Mouse (Mus musculus) mature B cell (primary cell): Measurements from ENCODE around the gene Gm10961.

Experiments used
- in situ Hi-C: fragments of 300-500 bp; cut with MboI; formaldehyde crosslinking; loops from 2 replicates; pipeline ENCODE4 v1.14.3; 2019

Gm10961 gene

GRCm38 (mm10) chr3:107630682-107631522 lies at the start of gene Gm10961:
TSS of gene Gm10961 (plus strand) at chr3:107631322.
- in situ Hi-C loops, result no loop called here

DNA sequence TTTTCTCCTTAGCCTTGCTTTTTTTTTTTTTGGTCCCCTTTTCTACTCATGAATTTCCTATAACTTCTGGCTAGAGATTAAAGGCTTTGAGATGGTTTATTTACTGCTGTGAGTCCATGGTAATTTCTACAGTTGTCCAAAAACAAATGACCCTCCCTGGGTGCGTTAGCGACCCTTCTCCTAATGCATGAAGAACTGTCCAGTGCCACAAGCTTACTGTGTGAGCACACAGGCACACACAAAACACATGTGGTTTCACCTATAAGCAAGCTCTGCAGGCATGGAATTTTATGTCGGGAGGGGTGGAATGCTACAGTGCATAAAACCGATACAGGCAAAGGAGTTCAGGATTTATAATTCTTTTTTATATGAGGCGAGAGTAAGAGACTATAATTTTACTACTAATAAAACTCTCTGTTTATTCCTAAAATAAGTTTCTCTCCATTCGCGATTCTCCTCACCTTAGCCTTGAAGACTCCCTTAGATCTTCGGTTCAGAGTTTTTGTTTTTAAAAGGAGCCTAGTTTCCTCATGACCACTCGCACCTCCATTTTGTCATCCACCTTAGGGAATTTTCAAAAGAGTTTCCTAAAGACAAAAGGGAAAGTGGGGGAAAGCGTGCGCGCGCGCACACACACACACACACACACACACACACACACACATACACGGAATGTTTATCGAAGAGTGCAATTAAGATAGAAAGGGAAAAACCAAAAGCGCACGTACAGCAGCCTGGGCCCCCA lies 48.8 kb upstream of the Gm10961 start:
- in situ Hi-C loops, result no loop called here

DNA sequence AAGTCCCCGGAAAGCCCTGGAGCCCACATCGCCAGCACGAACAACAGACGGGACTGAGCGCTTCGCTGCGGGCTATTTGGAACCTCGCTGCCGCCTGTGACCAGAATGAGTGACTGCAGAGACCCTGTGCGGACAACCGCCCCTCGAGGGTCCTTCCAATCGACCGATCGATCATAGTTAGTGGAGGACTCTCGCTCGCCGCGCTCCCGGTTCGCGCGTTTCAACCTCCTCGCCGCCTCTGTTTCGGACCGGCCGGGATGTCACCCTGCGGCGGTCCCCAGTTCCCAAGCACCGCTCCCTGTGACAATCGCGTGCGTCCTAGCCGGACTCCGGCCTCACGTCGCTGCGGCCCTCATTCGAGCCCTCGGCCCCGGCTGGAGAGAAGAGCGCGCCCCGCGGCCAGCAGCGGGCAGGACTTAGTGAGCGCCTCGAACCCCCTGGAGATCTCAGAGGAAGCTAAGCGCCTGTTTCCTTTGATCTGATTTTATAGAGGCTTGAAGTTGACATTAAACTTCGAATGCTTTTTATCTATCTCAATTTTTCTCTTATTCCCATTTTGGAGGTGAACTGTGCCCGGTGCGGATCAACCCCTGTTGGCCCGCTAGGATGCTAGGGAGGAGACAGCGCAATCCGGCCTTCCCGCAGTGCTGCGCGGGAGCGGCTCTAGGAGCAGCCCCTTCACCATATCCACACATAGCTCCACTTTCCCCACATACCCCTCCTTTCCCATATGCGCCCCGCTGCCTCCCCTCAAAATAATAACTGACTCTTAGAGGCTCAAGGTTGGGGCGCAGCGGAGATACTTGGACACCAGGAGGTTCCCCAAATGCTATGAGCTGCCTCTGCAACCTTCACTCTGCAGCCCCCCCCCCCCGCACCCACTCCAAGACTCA lies 48.0 kb upstream of the Gm10961 start:
- in situ Hi-C loops, result no loop called here

- in situ Hi-C loops, result no loop called here
These were observed 47.2 kb upstream of the Gm10961 start for GRCm38 (mm10) chr3:107583893-107584292.

DNA sequence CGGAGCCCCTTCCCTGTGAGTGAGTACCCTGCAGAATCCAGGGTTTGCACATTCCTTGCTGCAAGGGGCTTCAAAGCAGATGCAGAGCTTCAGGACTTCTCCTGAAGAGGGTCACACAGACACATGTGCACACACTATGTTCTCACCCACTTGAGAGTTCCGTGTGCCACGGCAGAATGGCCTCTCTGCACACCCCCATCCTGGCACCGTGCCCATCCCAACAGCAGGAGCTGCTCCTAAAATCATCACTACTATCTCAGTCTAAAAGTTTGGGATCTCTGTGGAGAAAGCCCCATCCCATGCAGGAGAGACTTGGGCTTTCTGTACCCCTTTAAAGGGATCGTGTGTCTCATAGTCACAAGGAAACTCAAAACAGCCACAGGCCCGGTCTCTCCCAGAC lies 44.6 kb upstream of the Gm10961 start:
- in situ Hi-C loops, result no loop called here

- in situ Hi-C loops, result no loop called here
These were observed 39.5 kb upstream of the Gm10961 start for GRCm38 (mm10) chr3:107591612-107592011.

DNA sequence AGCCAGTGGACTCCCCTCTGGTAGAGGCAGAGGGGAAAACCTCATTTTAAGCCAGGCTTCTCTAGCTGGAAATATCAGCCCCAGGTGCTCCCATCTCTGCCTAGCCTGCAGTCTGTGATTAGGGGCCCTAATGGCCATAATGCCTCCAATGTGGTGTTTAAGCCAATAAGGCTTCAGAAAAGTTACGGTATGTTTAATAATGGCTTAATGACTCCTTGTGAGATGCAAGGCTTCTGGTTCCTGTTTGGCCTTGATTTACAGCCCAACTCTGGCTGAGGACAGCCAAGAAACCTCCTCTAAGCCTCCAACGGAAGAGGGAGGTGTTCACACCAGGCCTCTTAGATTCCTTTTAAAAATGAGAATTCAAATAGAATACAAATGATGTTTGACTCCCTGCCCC lies 37.5 kb upstream of the Gm10961 start:
- in situ Hi-C loops, result no loop called here

- in situ Hi-C loops, result no loop called here
These were observed 36.4 kb upstream of the Gm10961 start, which contains the start of gene Alx3 for GRCm38 (mm10) chr3:107594662-107595263. TSS of gene Alx3 (plus strand) at chr3:107595031.

- in situ Hi-C loops, result no loop called here
These were observed 35.7 kb upstream of the Gm10961 start for GRCm38 (mm10) chr3:107595264-107595937.

DNA sequence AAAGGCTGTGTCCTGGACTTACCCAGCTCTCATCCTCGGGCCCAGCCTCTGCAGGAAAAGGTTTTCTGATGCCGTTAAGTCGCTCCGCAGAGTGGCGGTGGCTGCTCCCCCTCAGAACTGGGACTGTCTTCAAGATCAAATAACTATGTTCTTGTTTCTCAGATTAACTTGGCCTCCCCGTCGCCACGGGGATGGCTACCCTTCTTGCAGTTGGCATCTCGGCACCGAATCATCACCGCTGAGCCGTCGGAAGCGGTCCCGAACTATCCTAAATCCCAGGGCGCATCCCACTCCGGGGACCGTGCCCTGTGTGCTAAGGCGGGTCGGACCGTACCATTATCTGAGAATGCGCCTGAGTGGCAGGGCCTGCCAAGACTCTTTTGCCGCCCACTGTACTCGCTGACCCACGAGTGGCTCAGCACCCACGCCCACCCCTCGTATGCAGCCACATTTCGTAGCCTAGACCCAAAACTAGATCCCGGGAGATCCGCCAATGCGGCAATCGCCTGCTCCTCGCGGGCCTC lies 35.1 kb upstream of the Gm10961 start:
- in situ Hi-C loops, result no loop called here

DNA sequence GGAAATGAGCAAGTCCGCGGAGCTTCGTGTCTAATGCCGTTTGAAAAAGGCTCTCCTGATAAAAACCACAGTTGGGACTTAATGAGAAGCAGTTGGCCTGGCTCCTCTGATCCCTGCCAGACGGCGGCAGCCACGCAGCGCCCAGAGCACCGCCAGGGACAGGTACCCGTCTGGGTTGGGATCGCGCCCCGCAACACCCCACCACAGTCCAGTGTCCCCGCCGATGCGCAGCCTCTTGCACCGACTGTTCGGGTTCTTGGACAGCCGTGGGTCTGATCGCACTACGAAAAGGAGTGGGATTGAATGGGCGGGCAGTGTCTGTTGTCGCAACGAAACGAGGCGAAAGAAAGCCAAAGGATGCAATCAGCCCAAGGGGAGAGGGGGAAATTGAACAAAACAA lies 34.6 kb upstream of the Gm10961 start:
- in situ Hi-C loops, result no loop called here

DNA sequence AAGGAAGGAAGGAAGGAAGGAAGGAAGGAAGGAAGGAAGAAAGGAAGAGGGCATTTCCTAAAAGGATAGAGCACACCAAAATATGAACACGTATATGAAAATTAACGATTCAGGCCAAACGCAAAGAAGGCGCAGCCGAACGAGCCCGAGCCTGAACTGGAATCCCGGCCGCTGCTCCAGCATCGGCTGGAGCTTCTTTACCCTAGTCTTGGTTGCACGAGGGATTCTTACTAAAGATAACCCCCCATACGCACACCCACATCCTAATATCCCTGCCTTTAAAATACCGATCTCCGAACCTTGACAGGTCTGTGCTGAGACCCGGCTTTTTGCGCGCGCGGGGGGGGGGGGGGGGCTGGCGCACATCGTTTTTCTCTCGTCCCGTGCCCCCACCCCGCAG lies 34.0 kb upstream of the Gm10961 start:
- in situ Hi-C loops, result no loop called here

- in situ Hi-C loops, result no loop called here
These were observed 33.3 kb upstream of the Gm10961 start for GRCm38 (mm10) chr3:107597586-107598389.

DNA sequence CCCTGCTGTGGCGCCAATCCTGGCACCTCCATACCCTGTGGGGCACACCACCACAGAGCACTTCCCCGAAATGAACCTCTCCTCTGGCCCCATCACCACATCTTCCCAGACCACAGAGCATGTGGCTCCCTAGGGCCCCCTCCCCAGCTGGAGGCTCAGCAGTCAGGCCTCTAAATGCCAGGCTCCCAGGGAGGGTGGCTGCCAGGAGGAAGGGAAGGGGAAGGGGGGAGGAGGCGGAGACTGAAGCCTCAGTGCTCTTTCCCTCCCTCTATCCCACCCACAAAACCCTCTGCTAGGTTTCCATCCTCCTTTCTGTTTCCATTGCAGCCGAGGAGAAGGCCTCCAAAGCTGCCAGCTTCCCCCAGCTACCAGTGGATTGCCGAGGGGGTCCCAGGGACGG lies 31.0 kb upstream of the Gm10961 start:
- in situ Hi-C loops, result no loop called here

- in situ Hi-C loops, result no loop called here
These were observed 25.8 kb upstream of the Gm10961 start for GRCm38 (mm10) chr3:107605304-107605703.

DNA sequence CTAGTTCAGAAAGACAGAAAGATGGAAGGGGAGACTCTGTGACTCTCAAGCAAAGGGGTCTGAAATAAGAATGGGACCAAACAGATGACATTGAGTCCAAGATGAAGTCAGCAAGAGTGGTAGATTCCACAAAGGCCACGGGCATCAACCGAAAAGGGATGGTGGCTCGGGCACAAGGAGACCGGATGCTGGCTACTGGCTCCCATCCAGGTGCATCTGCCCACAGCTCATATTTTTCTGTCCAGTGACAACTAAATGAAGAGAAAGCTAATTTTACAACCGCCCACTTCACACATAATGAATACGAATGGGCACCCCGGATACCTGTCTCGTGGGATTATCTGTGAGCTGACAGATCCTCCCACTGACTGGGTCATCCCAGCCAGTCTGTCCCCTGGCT lies 23.9 kb upstream of the Gm10961 start:
- in situ Hi-C loops, result no loop called here

- in situ Hi-C loops, result no loop called here
These were observed 22.3 kb upstream of the Gm10961 start for GRCm38 (mm10) chr3:107608808-107609207.

GRCm38 (mm10) chr3:107609376-107609775 lies 21.7 kb upstream of the Gm10961 start:
- in situ Hi-C loops, result no loop called here

GRCm38 (mm10) chr3:107611394-107611793 lies 19.7 kb upstream of the Gm10961 start:
- in situ Hi-C loops, result no loop called here
